Mouse (Mus musculus): Measurements from ENCODE around the gene Ints11.
A peak's percentile ranks its signal among the peaks of the same experiment; 100 is the strongest.

The Ints11 gene

GRCm38 (mm10) chr4:155848434-155849095 is 20.8 kb upstream of the Ints11 start:
- DNase-seq (ENCODE audit: low read depth): no peak

- DNase-seq (ENCODE audit: low read depth): no peak
Measured at GRCm38 (mm10) chr4:155849391-155849790, 20.0 kb upstream of the Ints11 start.

GRCm38 (mm10) chr4:155849792-155850451 is 19.4 kb upstream of the Ints11 start:
- DNase-seq (ENCODE audit: low read depth): no peak

GRCm38 (mm10) chr4:155851368-155851767 is 18.0 kb upstream of the Ints11 start:
- no peak for DNase-seq (ENCODE audit: low read depth)

- no peak for DNase-seq (ENCODE audit: low read depth)
Measured at GRCm38 (mm10) chr4:155851951-155852411, 17.4 kb upstream of the Ints11 start.

GRCm38 (mm10) chr4:155853421-155853820 is 15.9 kb upstream of the Ints11 start:
- no peak for DNase-seq (ENCODE audit: low read depth)

- DNase-seq (ENCODE audit: low read depth): no peak
Measured at GRCm38 (mm10) chr4:155854991-155855390, 14.4 kb upstream of the Ints11 start.

GRCm38 (mm10) chr4:155856071-155856470 is 13.3 kb upstream of the Ints11 start:
- no peak for DNase-seq (ENCODE audit: low read depth)

GRCm38 (mm10) chr4:155856881-155857280 is 12.5 kb upstream of the Ints11 start:
- no peak for DNase-seq (ENCODE audit: low read depth)

- DNase-seq (ENCODE audit: low read depth): peak; percentile 58
Measured at GRCm38 (mm10) chr4:155859318-155859717, 10.0 kb upstream of the Ints11 start.

- DNase-seq (ENCODE audit: low read depth): no peak
Measured at GRCm38 (mm10) chr4:155861787-155862186, 7.6 kb upstream of the Ints11 start.

- DNase-seq (ENCODE audit: low read depth): no peak
Measured at GRCm38 (mm10) chr4:155863001-155863400, 6.3 kb upstream of the Ints11 start, which contains the start of gene Tas1r3. Gene Tas1r3, minus strand, starts transcription at chr4:155863362.

GRCm38 (mm10) chr4:155868614-155869298 is 590 bp upstream of the Ints11 start:
- DNase-seq (ENCODE audit: low read depth): no peak

- DNase-seq (ENCODE audit: low read depth): no peak
Measured at GRCm38 (mm10) chr4:155871404-155871803, 2.1 kb downstream of the Ints11 start.

GRCm38 (mm10) chr4:155883587-155883986 is 14.2 kb downstream of the Ints11 start:
- DNase-seq (ENCODE audit: low read depth): no peak

- DNase-seq (ENCODE audit: low read depth): no peak
Measured at GRCm38 (mm10) chr4:155886330-155886729, 17.0 kb downstream of the Ints11 start.

GRCm38 (mm10) chr4:155887674-155888073 is 18.3 kb downstream of the Ints11 start:
- DNase-seq (ENCODE audit: low read depth): no peak

- no peak for DNase-seq (ENCODE audit: low read depth)
Measured at GRCm38 (mm10) chr4:155888181-155888580, 18.8 kb downstream of the Ints11 start.

- no peak for DNase-seq (ENCODE audit: low read depth)
Measured at GRCm38 (mm10) chr4:155889316-155889715, 20.0 kb downstream of the Ints11 start.

- no peak for DNase-seq (ENCODE audit: low read depth)
Measured at GRCm38 (mm10) chr4:155891011-155891471, 21.7 kb downstream of the Ints11 start.

GRCm38 (mm10) chr4:155891551-155892001 is 22.2 kb downstream of the Ints11 start, which contains the start of the genes Pusl1 and Acap3:
Gene Pusl1, minus strand, starts transcription at chr4:155891781.
Gene Acap3, plus strand, starts transcription at chr4:155891822.
- peak; percentile 92 for DNase-seq (ENCODE audit: low read depth)

- DNase-seq (ENCODE audit: low read depth): peak; percentile 60
Measured at GRCm38 (mm10) chr4:155892017-155892416, 22.7 kb downstream of the Ints11 start.
